Mouse (Mus musculus): ENCODE measurements around the gene Smarcd3. TPM values are rescaled to one million over a fixed set of nuclear protein-coding genes. Genes with fewer than 3 reads are reported as not detected.

Smarcd3 gene
- polyA plus RNA-seq, 1 experiment from 2014 or later = 47.4 TPM

GRCm38 (mm10) chr5:24611366-24612301 lies 12.6 kb downstream of the Smarcd3 start:
- Histone ChIP-seq H3K4me3 (ENCODE audit: low read length) (no peak overlapping the region), H3K9me3 (replicated peaks; ENCODE audit: control insufficient read depth, low read length) (no peaks in the 10 kb centered on the region), H3K27ac (ENCODE audit: low read length) (no peak overlapping the region), H3K36me3 (ENCODE audit: control insufficient read depth, insufficient read depth) (no peaks in the 10 kb centered on the region), H3K27me3 (ENCODE audit: control insufficient read depth, insufficient read depth, low read length) (no peaks in the 10 kb centered on the region), H3K4me1 (ENCODE audit: control insufficient read depth, insufficient read depth, low read length) (peaks cover 24% of the 10 kb centered on the region), H3K4me2 (ENCODE audit: low read depth, low read length) (no peak overlapping the region), H3K9ac (ENCODE audit: low read length) (no peak overlapping the region)
- 43% methylated on average over 7 of the region's 7 CpGs for WGBS
- peak; percentile 47 for ATAC-seq (replicated peaks; ENCODE audit: extremely low read depth, insufficient read depth, low FRiP score)

GRCm38 (mm10) chr5:24609388-24609787 lies 14.8 kb downstream of the Smarcd3 start:
- no peaks in the 10 kb centered on the region for H3K27me3 ChIP-seq (ENCODE audit: control insufficient read depth, insufficient read depth, low read length)
- H3K27ac ChIP-seq (ENCODE audit: low read length) = no peak overlapping the region
- H3K4me2 ChIP-seq (ENCODE audit: low read depth, low read length) = 0 out of 2 replicates have a peak overlapping the region, but pooled peaks have one; percentile 2
- WGBS = 10% methylated on average over 5 of the region's 5 CpGs
- H3K9me3 ChIP-seq (replicated peaks; ENCODE audit: control insufficient read depth, low read length) = no peaks in the 10 kb centered on the region
- H3K4me1 ChIP-seq (ENCODE audit: control insufficient read depth, insufficient read depth, low read length) = peaks cover 30% of the 10 kb centered on the region
- no peak for ATAC-seq (replicated peaks; ENCODE audit: extremely low read depth, insufficient read depth, low FRiP score)
- no peak overlapping the region for H3K4me3 ChIP-seq (ENCODE audit: low read length)
- H3K36me3 ChIP-seq (ENCODE audit: control insufficient read depth, insufficient read depth) = no peaks in the 10 kb centered on the region
- H3K9ac ChIP-seq (ENCODE audit: low read length) = no peak overlapping the region

- no peaks in the 10 kb centered on the region for H3K36me3 ChIP-seq (ENCODE audit: control insufficient read depth, insufficient read depth)
- H3K27me3 ChIP-seq (ENCODE audit: control insufficient read depth, insufficient read depth, low read length) = no peaks in the 10 kb centered on the region
- H3K27ac ChIP-seq (ENCODE audit: low read length) = peak overlapping the region; percentile 99
- H3K4me1 ChIP-seq (ENCODE audit: control insufficient read depth, insufficient read depth, low read length) = peaks cover 30% of the 10 kb centered on the region
- no peaks in the 10 kb centered on the region for H3K9me3 ChIP-seq (replicated peaks; ENCODE audit: control insufficient read depth, low read length)
- no peak overlapping the region; the same call in 1 of the 2 replicates for H3K4me3 ChIP-seq (ENCODE audit: low read length)
- peak overlapping the region; percentile 64 for H3K4me2 ChIP-seq (ENCODE audit: low read depth, low read length)
- ATAC-seq (replicated peaks; ENCODE audit: extremely low read depth, insufficient read depth, low FRiP score) = no peak
- 41% methylated on average over 14 of the region's 14 CpGs for WGBS
- H3K9ac ChIP-seq (ENCODE audit: low read length) = peak overlapping the region; percentile 91
Measured at GRCm38 (mm10) chr5:24605980-24606665, 18.1 kb downstream of the Smarcd3 start.

- ATAC-seq (replicated peaks; ENCODE audit: extremely low read depth, insufficient read depth, low FRiP score) = no peak
- H3K4me3 ChIP-seq (ENCODE audit: low read length) = peak overlapping the region; percentile 66
- H3K4me2 ChIP-seq (ENCODE audit: low read depth, low read length) = peak overlapping the region; percentile 64
- no peaks in the 10 kb centered on the region for H3K36me3 ChIP-seq (ENCODE audit: control insufficient read depth, insufficient read depth)
- peak overlapping the region; percentile 99 for H3K27ac ChIP-seq (ENCODE audit: low read length)
- 8% methylated on average over 6 of the region's 6 CpGs for WGBS
- H3K9me3 ChIP-seq (replicated peaks; ENCODE audit: control insufficient read depth, low read length) = no peaks in the 10 kb centered on the region
- H3K9ac ChIP-seq (ENCODE audit: low read length) = peak overlapping the region; percentile 91
- H3K27me3 ChIP-seq (ENCODE audit: control insufficient read depth, insufficient read depth, low read length) = no peaks in the 10 kb centered on the region
- peaks cover 32% of the 10 kb centered on the region for H3K4me1 ChIP-seq (ENCODE audit: control insufficient read depth, insufficient read depth, low read length)
Measured at GRCm38 (mm10) chr5:24605321-24605979, 18.8 kb downstream of the Smarcd3 start.

GRCm38 (mm10) chr5:24604656-24605100 lies 19.5 kb downstream of the Smarcd3 start:
- Histone ChIP-seq H3K9ac (ENCODE audit: low read length) (peak overlapping the region; percentile 91), H3K4me1 (ENCODE audit: control insufficient read depth, insufficient read depth, low read length) (peaks cover 35% of the 10 kb centered on the region), H3K9me3 (replicated peaks; ENCODE audit: control insufficient read depth, low read length) (no peaks in the 10 kb centered on the region), H3K4me2 (ENCODE audit: low read depth, low read length) (peak overlapping the region; percentile 64), H3K27me3 (ENCODE audit: control insufficient read depth, insufficient read depth, low read length) (no peaks in the 10 kb centered on the region), H3K36me3 (ENCODE audit: control insufficient read depth, insufficient read depth) (no peaks in the 10 kb centered on the region), H3K27ac (ENCODE audit: low read length) (peak overlapping the region; percentile 99), H3K4me3 (ENCODE audit: low read length) (peak overlapping the region; percentile 66)
- ATAC-seq (replicated peaks; ENCODE audit: extremely low read depth, insufficient read depth, low FRiP score) = peak; percentile 74
- WGBS = 0% methylated on average over 42 of the region's 46 CpGs

- 18% methylated on average over 12 of the region's 12 CpGs for WGBS
Measured at GRCm38 (mm10) chr5:24604080-24604655, 20.0 kb downstream of the Smarcd3 start.

GRCm38 (mm10) chr5:24603431-24604010 lies 20.7 kb downstream of the Smarcd3 start:
- ATAC-seq (replicated peaks; ENCODE audit: extremely low read depth, insufficient read depth, low FRiP score) = no peak
- Histone ChIP-seq H3K27ac (ENCODE audit: low read length) (peak overlapping the region; percentile 99), H3K27me3 (ENCODE audit: control insufficient read depth, insufficient read depth, low read length) (no peaks in the 10 kb centered on the region), H3K4me3 (ENCODE audit: low read length) (peak overlapping the region; percentile 79), H3K4me1 (ENCODE audit: control insufficient read depth, insufficient read depth, low read length) (peaks cover 38% of the 10 kb centered on the region), H3K4me2 (ENCODE audit: low read depth, low read length) (peak overlapping the region; percentile 64), H3K36me3 (ENCODE audit: control insufficient read depth, insufficient read depth) (no peaks in the 10 kb centered on the region), H3K9ac (ENCODE audit: low read length) (peak overlapping the region; percentile 91), H3K9me3 (replicated peaks; ENCODE audit: control insufficient read depth, low read length) (no peaks in the 10 kb centered on the region)
- WGBS = 54% methylated on average over 8 of the region's 8 CpGs

More at GRCm38 (mm10) chr5:24604080-24604655, 20.0 kb downstream of the Smarcd3 start:
- ATAC-seq (replicated peaks; ENCODE audit: extremely low read depth, insufficient read depth, low FRiP score) = no peak
- Histone ChIP-seq H3K4me2 (ENCODE audit: low read depth, low read length) (peak overlapping the region; percentile 64), H3K27me3 (ENCODE audit: control insufficient read depth, insufficient read depth, low read length) (no peaks in the 10 kb centered on the region), H3K27ac (ENCODE audit: low read length) (peak overlapping the region; percentile 99), H3K9me3 (replicated peaks; ENCODE audit: control insufficient read depth, low read length) (no peaks in the 10 kb centered on the region), H3K9ac (ENCODE audit: low read length) (peak overlapping the region; percentile 91), H3K36me3 (ENCODE audit: control insufficient read depth, insufficient read depth) (no peaks in the 10 kb centered on the region), H3K4me1 (ENCODE audit: control insufficient read depth, insufficient read depth, low read length) (peaks cover 35% of the 10 kb centered on the region), H3K4me3 (ENCODE audit: low read length) (peak overlapping the region; percentile 66)

- peak; percentile 52 for ATAC-seq (replicated peaks; ENCODE audit: extremely low read depth, insufficient read depth, low FRiP score)
- Histone ChIP-seq H3K4me2 (ENCODE audit: low read depth, low read length) (peak overlapping the region; percentile 64), H3K4me1 (ENCODE audit: control insufficient read depth, insufficient read depth, low read length) (peaks cover 45% of the 10 kb centered on the region), H3K36me3 (ENCODE audit: control insufficient read depth, insufficient read depth) (no peaks in the 10 kb centered on the region), H3K4me3 (ENCODE audit: low read length) (peak overlapping the region; percentile 79), H3K27ac (ENCODE audit: low read length) (peak overlapping the region; percentile 99), H3K9me3 (replicated peaks; ENCODE audit: control insufficient read depth, low read length) (no peaks in the 10 kb centered on the region), H3K27me3 (ENCODE audit: control insufficient read depth, insufficient read depth, low read length) (0 out of 2 replicates have a peak, but pooled peaks cover 2% of the 10 kb centered on the region), H3K9ac (ENCODE audit: low read length) (peak overlapping the region; percentile 91)
- 3% methylated on average over 16 of the region's 16 CpGs for WGBS
Measured at GRCm38 (mm10) chr5:24602751-24603343, 21.4 kb downstream of the Smarcd3 start.

Measured in heart, embryonic 16.5 days (tissue).